Mouse (Mus musculus) heart, embryonic 14.5 days (tissue): ENCODE results near the gene Pam16. TPM values are rescaled to one million over a fixed set of nuclear protein-coding genes. Genes with fewer than 3 reads are reported as not detected.
A peak's percentile ranks its signal among the peaks of the same experiment; 100 is the strongest.

ENCODE experiments used
- ATAC-seq: fragments of 200-750 bp; cut with Nextera tagmentation; 2 replicates; pipeline ENCODE4 v1.8.0; 2017; ENCODE audit warnings: low read depth, moderate TSS enrichment; ENCODE audit not compliant: insufficient number of reproducible peaks, insufficient read depth, low FRiP score
- H3K27ac ChIP-seq, 2 experiments: fragments of 200-500 bp in 1 of 2; fragments of 300-500 bp in 1 of 2; sonication (generic) in 1 of 2; replicated peaks in 1 of 2; 2 replicates each; pipeline ENCODE4 v1.5.1; 2012 to 2014; ENCODE audit warnings: low read depth in 2 of 2, low read length in 2 of 2, control low read depth in 1 of 2, mild to moderate bottlenecking in 1 of 2, mixed read lengths in 1 of 2; ENCODE audit not compliant: control insufficient read depth in 1 of 2, insufficient read depth in 1 of 2
- H3K27me3 ChIP-seq: fragments of 300-500 bp; sonication (generic); 2 replicates; pipeline ENCODE4 v1.6.1; 2014; ENCODE audit warnings: mild to moderate bottlenecking, low read length, control low read depth; ENCODE audit not compliant: control insufficient read depth, insufficient read depth
- H3K36me3 ChIP-seq: fragments of 300-500 bp; sonication (generic); 2 replicates; pipeline ENCODE4 v1.6.1; 2014; ENCODE audit warnings: mild to moderate bottlenecking, control low read depth, low read length, mixed read lengths; ENCODE audit not compliant: control insufficient read depth, insufficient read depth
- H3K4me1 ChIP-seq, 2 experiments: fragments of 200-500 bp in 1 of 2; fragments of 300-500 bp in 1 of 2; sonication (generic) in 1 of 2; 2 replicates each; pipeline ENCODE4 v1.6.1; 2012 to 2014; ENCODE audit warnings: low read length in 2 of 2, control low read depth in 1 of 2, mixed read lengths in 1 of 2; ENCODE audit not compliant: control insufficient read depth in 2 of 2, insufficient read depth in 2 of 2
- H3K4me2 ChIP-seq: fragments of 300-500 bp; sonication (generic); 2 replicates; pipeline ENCODE4 v1.6.1; 2014; ENCODE audit warnings: mild to moderate bottlenecking, low read length
- H3K4me3 ChIP-seq, 2 experiments: fragments of 200-500 bp in 1 of 2; fragments of 300-500 bp in 1 of 2; sonication (generic) in 1 of 2; 2 replicates each; pipeline ENCODE4 v1.5.1; 2012 to 2014; ENCODE audit warnings: low read length in 2 of 2, mild to moderate bottlenecking in 2 of 2, control low read depth in 1 of 2, low read depth in 1 of 2, moderate library complexity in 1 of 2; ENCODE audit not compliant: control insufficient read depth in 1 of 2, insufficient read depth in 1 of 2
- H3K9ac ChIP-seq: fragments of 300-500 bp; sonication (generic); 2 replicates; pipeline ENCODE4 v1.6.1; 2014; ENCODE audit warnings: mild to moderate bottlenecking, low read length
- H3K9me3 ChIP-seq: fragments of 300-500 bp; sonication (generic); 2 replicates; pipeline ENCODE4 v1.6.1; 2016; ENCODE audit warnings: low read length, control low read depth; ENCODE audit not compliant: control insufficient read depth
- WGBS: fragments of 180-500 bp; shearing (Covaris S2); extraction: QIAGEN DNeasy Blood & Tissue Kit; methylation state at CpG from one replicate; pipeline ENCODE4 v1.1.7; 2014; 5-methylcytosine and 5-hydroxymethylcytosine counted together
- polyA plus RNA-seq: library from polyadenylated mRNA; unstranded; fragments of >200 nt; fragmentation: Nextera tagmentation; extraction: Ambion mirVana; gene quantifications from 2 replicates; pipeline ENCODE4 v1.2.1, GENCODE M21; 2014

Pam16 gene
- polyA plus RNA-seq, 1 experiment from 2014 or later = 165 TPM

DNA sequence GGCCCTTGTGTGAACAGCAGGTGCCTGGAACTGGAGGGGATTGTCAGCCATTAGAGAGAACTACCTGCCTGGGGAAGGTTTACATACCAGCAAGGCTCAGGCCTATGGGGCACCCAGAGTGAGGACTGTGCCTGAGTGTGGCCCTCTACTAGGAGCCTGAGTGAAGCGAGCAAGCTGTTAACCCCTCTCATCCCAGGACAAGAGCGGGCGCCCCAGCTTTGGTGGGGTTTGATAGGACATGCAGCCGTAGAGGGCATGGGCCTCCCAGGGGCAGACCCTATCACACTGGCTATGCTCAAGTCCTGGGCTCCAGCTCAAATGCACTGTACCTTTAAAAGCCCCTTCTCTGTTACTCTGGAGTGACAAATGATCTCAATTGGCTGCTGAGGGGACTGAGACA lies 22.0 kb upstream of the Pam16 start:
- Histone ChIP-seq H3K27ac (peak overlapping the region; percentile 55 to 72), H3K4me1 (peaks cover 50 to 70% of the 10 kb centered on the region in 2 experiments), H3K4me3 (no peak overlapping the region; a peak in 1 of 4 replicates), H3K9ac (peak overlapping the region; percentile 52), H3K36me3 (peaks cover 58% of the 10 kb centered on the region), H3K9me3 (no peaks in the 10 kb centered on the region), H3K27me3 (no peaks in the 10 kb centered on the region), H3K4me2 (peak overlapping the region; percentile 23; the same call in 1 of the 2 replicates)
- no peak for ATAC-seq
- 41% methylated on average over 4 of the region's 4 CpGs for WGBS

DNA sequence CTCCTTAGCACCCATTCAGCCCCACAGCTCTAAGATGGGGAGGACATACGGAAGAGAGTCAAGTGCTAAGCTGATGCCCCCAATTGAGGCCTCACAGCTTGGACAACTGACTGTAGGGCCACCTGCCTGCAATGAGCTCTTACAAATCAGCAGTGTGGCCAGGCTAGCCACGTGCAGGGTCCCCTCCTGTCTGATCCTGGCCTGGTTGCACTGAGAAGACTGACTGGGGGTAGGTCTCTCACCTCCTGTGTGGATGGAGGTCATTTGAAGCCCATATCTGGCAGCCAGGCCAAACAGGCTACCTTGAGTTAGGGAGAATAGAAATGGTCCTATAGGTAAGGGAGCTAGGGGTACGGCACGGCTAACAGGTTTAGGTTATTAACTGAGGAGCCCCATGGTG lies 21.1 kb upstream of the Pam16 start:
- Histone ChIP-seq H3K4me1 (peaks cover 60 to 75% of the 10 kb centered on the region in 2 experiments), H3K27ac (no peak overlapping the region), H3K27me3 (no peaks in the 10 kb centered on the region), H3K36me3 (peaks cover 48% of the 10 kb centered on the region), H3K9me3 (no peaks in the 10 kb centered on the region), H3K4me2 (no peak overlapping the region), H3K4me3 (no peak overlapping the region), H3K9ac (peak overlapping the region; percentile 38; the same call in 1 of the 2 replicates)
- ATAC-seq = no peak
- WGBS = 69% methylated on average over 4 of the region's 4 CpGs

DNA sequence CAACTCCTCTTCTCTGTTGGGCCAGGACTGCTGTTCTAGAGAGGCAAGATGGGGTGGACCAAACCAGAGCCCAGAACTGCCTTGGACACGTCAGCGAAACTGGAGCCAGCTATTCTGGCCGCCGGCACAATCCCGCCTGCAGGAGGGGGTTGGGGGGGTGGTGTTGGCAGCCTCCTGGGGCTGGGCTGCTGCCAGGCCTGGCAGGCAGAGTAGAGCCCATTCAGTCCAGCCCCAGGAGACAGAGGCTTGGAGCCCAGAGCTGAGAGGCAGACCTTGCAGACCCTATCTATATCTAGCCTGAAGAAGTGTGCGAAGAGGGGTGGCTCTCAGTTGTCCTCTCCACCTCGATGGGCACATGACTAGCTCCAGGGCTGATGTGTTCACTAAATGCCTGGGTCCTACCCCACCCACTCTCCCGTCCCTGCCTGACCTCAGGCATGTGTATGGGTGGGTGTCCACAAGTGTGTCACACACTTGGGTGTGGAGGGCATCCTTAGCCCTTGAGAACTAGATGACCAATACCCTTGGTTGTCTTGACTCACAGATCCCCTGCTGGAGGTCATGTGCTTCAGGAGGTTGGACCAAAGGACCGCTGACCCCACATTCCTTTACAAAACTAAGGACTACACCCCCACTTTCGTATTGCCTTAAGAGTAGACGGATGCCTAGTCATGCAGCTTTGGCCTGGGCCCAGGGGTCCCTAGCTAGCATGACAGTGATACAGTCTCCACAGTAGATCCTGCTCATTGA lies 19.1 kb upstream of the Pam16 start:
- Histone ChIP-seq H3K27me3 (no peaks in the 10 kb centered on the region), H3K9ac (peak overlapping the region; percentile 49; the same call in 1 of the 2 replicates), H3K27ac (peak overlapping the region; percentile 85 to 91), H3K9me3 (no peaks in the 10 kb centered on the region), H3K4me1 (peaks cover 62 to 87% of the 10 kb centered on the region in 2 experiments), H3K4me3 (no peak overlapping the region), H3K4me2 (peak overlapping the region; percentile 89), H3K36me3 (peaks cover 28% of the 10 kb centered on the region)
- peak; percentile 51 for ATAC-seq
- 29% methylated on average over 11 of the region's 11 CpGs for WGBS

DNA sequence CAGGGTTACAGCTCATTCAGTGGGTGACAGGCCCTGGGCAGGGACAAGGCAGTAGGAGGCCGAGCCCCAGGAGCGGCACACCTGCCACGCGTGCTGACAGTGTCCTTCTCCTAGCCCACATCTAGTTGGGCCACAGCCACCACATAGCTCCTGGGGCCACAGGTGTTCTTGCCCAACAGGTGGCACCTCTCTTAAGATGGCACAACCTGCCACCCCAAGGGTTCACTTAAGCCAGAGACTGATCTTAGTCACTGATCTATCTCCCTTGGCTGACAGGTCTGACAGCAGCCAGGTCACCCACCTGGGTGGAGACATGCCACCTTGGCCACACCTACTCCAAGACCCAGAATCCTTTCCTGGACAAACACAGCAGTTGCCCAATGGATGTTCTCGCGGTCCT lies 18.1 kb upstream of the Pam16 start:
- no peak for ATAC-seq
- H3K4me2 ChIP-seq = peak overlapping the region; percentile 89
- H3K36me3 ChIP-seq = peaks cover 19% of the 10 kb centered on the region
- H3K9ac ChIP-seq = peak overlapping the region; percentile 9; the same call in 1 of the 2 replicates
- no peaks in the 10 kb centered on the region for H3K27me3 ChIP-seq
- peak overlapping the region; percentile 81 to 91 for H3K27ac ChIP-seq
- no peaks in the 10 kb centered on the region for H3K9me3 ChIP-seq
- H3K4me1 ChIP-seq = peaks cover 60 to 83% of the 10 kb centered on the region in 2 experiments
- WGBS = 72% methylated on average over 6 of the region's 6 CpGs
- H3K4me3 ChIP-seq = no peak overlapping the region

DNA sequence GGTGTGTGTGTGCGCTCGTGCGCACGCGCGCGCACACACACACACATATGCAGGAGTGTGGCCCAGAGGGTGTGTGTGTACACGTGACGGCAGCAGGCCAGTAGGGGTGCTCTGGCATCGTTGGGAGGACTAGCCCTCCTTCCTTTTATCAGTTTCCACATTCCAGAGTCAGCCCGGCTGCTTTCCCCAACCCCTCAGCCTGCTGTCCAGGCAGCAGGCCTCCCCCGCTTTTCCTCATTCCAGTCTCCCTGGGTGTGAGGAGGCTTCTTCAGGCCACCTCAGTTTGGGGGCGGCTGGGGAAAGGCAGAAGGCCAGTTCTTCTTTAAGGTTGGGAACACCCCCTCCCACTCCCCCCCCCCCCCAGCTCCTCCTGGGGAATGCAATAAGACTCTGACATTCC lies 17.4 kb upstream of the Pam16 start:
- H3K4me2 ChIP-seq = peak overlapping the region; percentile 89
- no peaks in the 10 kb centered on the region for H3K27me3 ChIP-seq
- peaks cover 52 to 76% of the 10 kb centered on the region in 2 experiments for H3K4me1 ChIP-seq
- H3K36me3 ChIP-seq = peaks cover 17% of the 10 kb centered on the region
- H3K27ac ChIP-seq = peak overlapping the region; percentile 82 to 91
- peak; percentile 63 for ATAC-seq
- H3K9ac ChIP-seq = peak overlapping the region; percentile 9; the same call in 1 of the 2 replicates
- H3K9me3 ChIP-seq = no peaks in the 10 kb centered on the region
- 13% methylated on average over 13 of the region's 13 CpGs for WGBS
- peak overlapping the region; percentile 4 to 82; a peak in 2 of 4 replicates for H3K4me3 ChIP-seq

DNA sequence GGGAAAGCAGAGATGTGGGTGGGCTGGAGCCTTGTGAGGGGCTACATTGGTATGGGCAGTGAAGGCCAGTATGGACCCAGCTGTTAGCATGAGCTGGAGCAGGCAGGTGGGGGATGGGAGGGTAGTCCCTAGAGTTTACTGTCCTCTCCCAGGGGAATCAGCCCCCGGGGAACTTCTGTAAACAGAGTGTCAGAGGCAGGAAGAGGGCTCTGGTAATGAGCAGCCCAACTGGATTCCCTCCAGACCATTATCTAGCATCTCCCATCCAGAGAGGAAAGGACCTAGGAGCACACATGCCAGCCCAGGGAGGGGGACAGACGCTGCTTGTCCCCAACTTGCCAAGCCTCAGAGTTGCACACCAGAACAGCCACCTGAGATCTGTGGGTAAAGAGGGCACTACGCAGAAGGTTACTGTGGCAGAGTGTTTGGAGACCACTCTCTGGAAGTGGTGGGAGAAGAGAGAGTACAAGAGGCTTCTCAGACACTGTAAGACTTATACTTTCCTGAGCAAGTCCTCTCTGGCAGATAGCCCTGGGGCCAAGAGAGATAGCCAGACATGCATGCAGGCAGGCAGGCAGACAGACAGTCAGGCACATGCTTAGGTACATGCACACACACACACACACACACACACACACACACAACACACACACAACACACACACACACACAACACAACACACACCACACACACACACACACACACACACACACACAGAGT lies 16.5 kb upstream of the Pam16 start:
- peak overlapping the region; percentile 89 for H3K4me2 ChIP-seq
- peaks cover 12% of the 10 kb centered on the region for H3K36me3 ChIP-seq
- H3K4me1 ChIP-seq = peaks cover 45 to 67% of the 10 kb centered on the region in 2 experiments
- no peaks in the 10 kb centered on the region for H3K27me3 ChIP-seq
- no peak for ATAC-seq
- peak overlapping the region; percentile 90 for H3K9ac ChIP-seq
- no peaks in the 10 kb centered on the region for H3K9me3 ChIP-seq
- WGBS = 29% methylated on average over 3 of the region's 3 CpGs
- H3K27ac ChIP-seq = peak overlapping the region; percentile 82 to 91
- H3K4me3 ChIP-seq = peak overlapping the region; percentile 82 to 85

DNA sequence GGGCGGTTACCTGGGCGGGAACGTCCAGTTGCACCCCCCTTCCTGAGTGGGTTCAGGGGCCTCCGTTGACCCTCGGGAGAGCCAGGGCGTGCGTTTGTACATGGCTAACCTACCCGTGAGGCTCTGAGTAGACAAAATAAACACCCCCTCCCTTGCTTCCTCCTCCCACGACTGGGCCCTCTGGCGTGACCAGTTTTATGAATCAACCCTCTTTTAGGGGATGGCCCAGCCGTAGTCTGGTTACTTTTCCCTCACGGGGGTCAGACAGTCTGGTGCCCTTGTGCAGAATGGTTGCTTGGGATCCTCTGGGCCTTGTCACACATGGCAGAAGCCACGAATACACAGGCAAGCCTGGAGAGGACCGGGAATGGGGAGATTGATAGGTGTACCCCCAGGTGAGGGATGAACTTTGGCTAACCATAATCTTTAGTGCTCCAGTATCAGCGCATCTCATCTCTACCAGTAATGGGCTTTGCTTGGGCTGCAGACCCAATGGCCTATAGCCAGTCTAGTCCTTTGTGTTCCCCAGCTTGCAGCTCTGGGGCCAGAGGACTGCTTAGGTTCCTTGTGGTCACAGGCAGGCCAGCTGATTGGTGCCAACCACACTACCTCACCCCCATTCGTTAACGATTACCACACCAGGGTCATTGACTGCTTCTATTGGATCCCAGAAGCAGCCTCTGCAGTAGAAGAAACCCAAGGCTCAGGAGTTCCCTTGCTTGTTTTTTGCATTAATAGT lies 15.6 kb upstream of the Pam16 start:
- H3K4me1 ChIP-seq = peaks cover 47 to 67% of the 10 kb centered on the region in 2 experiments
- no peaks in the 10 kb centered on the region for H3K27me3 ChIP-seq
- no peak; the same call in 1 of the 2 replicates for ATAC-seq
- peak overlapping the region; percentile 90 for H3K9ac ChIP-seq
- H3K36me3 ChIP-seq = peaks cover 3% of the 10 kb centered on the region
- no peaks in the 10 kb centered on the region for H3K9me3 ChIP-seq
- peak overlapping the region; percentile 89 for H3K4me2 ChIP-seq
- peak overlapping the region; percentile 82 to 85 for H3K4me3 ChIP-seq
- H3K27ac ChIP-seq = peak overlapping the region; percentile 82 to 91
- WGBS = 3% methylated on average over 17 of the region's 17 CpGs
